Mouse (Mus musculus): Measurements from ENCODE around the gene Il16. TPM values are rescaled to one million over a fixed set of nuclear protein-coding genes. Genes with fewer than 3 reads are reported as not detected.

Gene Il16
- polyA plus RNA-seq, 1 experiment from 2014 or later, result 1.4 TPM

- Histone ChIP-seq H3K4me1 (ENCODE audit: control insufficient read depth, insufficient read depth, low read length) (no peaks in the 10 kb centered on the region), H3K9me3 (ENCODE audit: control insufficient read depth, low read length) (no peaks in the 10 kb centered on the region), H3K4me2 (ENCODE audit: low read depth) (no peak overlapping the region), H3K36me3 (ENCODE audit: control insufficient read depth, insufficient read depth, low read length) (no peaks in the 10 kb centered on the region), H3K4me3 (ENCODE audit: low read depth, low read length) (no peak overlapping the region), H3K27ac (ENCODE audit: low read depth, low read length) (no peak overlapping the region), H3K9ac (ENCODE audit: low read length) (no peak overlapping the region), H3K27me3 (ENCODE audit: control insufficient read depth, insufficient read depth, low read length) (no peaks in the 10 kb centered on the region)
- WGBS, result 93% methylated on average over 11 of the region's 11 CpGs
- no peak for DNase-seq (ENCODE audit: low spot score)
- ATAC-seq (ENCODE audit: insufficient read depth, low FRiP score, low TSS enrichment), result no peak
These were observed 85.2 kb downstream of the Il16 start for GRCm38 (mm10) chr7:83660273-83660691.

- DNase-seq (ENCODE audit: low spot score) (no peak), ATAC-seq (ENCODE audit: insufficient read depth, low FRiP score, low TSS enrichment) (no peak)
- Histone ChIP-seq H3K36me3 (ENCODE audit: control insufficient read depth, insufficient read depth, low read length) (no peaks in the 10 kb centered on the region), H3K9ac (ENCODE audit: low read length) (no peak overlapping the region), H3K4me3 (ENCODE audit: low read depth, low read length) (no peak overlapping the region), H3K9me3 (ENCODE audit: control insufficient read depth, low read length) (no peaks in the 10 kb centered on the region), H3K4me2 (ENCODE audit: low read depth) (no peak overlapping the region), H3K4me1 (ENCODE audit: control insufficient read depth, insufficient read depth, low read length) (no peaks in the 10 kb centered on the region), H3K27me3 (ENCODE audit: control insufficient read depth, insufficient read depth, low read length) (no peaks in the 10 kb centered on the region), H3K27ac (ENCODE audit: low read depth, low read length) (no peak overlapping the region)
- 86% methylated on average over 9 of the region's 9 CpGs for WGBS
These were observed 86.1 kb downstream of the Il16 start for GRCm38 (mm10) chr7:83659159-83660065.

DNA sequence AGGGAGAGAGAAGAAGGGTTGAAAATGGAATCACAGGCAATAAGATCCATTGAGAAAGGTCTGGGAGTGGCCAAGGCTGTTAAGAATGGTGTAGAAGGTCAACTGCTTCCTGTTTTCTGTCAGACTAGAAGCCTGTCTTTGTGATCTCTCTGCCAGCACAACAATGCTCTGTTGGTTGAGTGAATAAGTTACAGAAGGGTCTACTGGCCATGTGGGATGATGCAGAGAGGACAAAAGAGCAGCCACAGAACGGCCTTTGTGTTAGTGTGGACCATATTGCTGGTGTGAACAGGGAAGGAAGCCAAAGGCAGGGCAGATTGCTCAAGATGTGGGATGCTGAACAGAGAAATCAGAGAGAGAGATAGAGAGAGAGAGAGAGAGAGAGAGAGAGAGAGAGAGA, 86.8 kb downstream of the Il16 start:
- Histone ChIP-seq H3K4me3 (ENCODE audit: low read depth, low read length) (no peak overlapping the region), H3K4me1 (ENCODE audit: control insufficient read depth, insufficient read depth, low read length) (no peaks in the 10 kb centered on the region), H3K27ac (ENCODE audit: low read depth, low read length) (no peak overlapping the region), H3K36me3 (ENCODE audit: control insufficient read depth, insufficient read depth, low read length) (no peaks in the 10 kb centered on the region), H3K9ac (ENCODE audit: low read length) (no peak overlapping the region), H3K27me3 (ENCODE audit: control insufficient read depth, insufficient read depth, low read length) (no peaks in the 10 kb centered on the region), H3K9me3 (ENCODE audit: control insufficient read depth, low read length) (no peaks in the 10 kb centered on the region), H3K4me2 (ENCODE audit: low read depth) (no peak overlapping the region)
- ATAC-seq (ENCODE audit: insufficient read depth, low FRiP score, low TSS enrichment), result no peak
- no peak for DNase-seq (ENCODE audit: low spot score)
- 67% methylated on average over 1 of the region's 1 CpGs for WGBS

DNA sequence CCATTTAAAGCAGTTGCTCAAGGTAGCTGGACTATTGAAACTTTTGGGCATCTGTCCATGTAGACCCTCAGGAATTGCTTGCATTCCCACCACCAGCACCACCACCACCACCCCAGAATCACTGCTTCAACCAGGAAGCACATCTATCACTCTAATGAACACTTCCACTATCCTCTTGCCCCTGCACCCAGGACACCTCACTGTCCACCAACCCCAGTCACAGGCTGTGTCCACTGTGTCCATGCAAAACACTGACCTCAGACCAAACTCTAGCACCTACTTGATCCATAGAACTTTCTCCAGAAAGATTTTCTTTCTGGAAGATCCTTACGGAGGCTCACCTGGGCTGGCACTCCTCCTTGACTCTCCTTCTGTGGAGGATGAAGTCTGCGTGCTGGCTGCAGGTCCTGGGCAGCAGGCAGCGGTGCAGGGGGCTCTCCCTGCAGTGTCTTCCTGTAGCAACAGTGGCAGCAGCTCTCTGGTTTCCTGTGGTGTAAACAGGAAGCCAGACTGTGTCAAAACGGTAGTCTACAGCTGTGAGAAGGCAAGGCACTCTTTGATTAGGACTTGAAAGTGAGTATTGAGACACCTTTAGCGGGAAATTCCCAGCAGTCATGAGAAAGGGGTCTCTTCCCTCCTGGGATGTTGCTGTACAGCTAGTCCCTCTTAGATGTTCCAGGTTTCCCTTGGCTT, 90.4 kb downstream of the Il16 start:
- DNase-seq (ENCODE audit: low spot score), result no peak
- WGBS, result 57% methylated on average over 5 of the region's 5 CpGs
- H3K27ac ChIP-seq (ENCODE audit: low read depth, low read length), result no peak overlapping the region
- no peaks in the 10 kb centered on the region for H3K4me1 ChIP-seq (ENCODE audit: control insufficient read depth, insufficient read depth, low read length)
- H3K27me3 ChIP-seq (ENCODE audit: control insufficient read depth, insufficient read depth, low read length), result no peaks in the 10 kb centered on the region
- H3K4me3 ChIP-seq (ENCODE audit: low read depth, low read length), result no peak overlapping the region
- H3K4me2 ChIP-seq (ENCODE audit: low read depth), result no peak overlapping the region
- H3K9me3 ChIP-seq (ENCODE audit: control insufficient read depth, low read length), result no peaks in the 10 kb centered on the region
- ATAC-seq (ENCODE audit: insufficient read depth, low FRiP score, low TSS enrichment), result no peak
- no peaks in the 10 kb centered on the region for H3K36me3 ChIP-seq (ENCODE audit: control insufficient read depth, insufficient read depth, low read length)
- H3K9ac ChIP-seq (ENCODE audit: low read length), result no peak overlapping the region

- no peaks in the 10 kb centered on the region for H3K9me3 ChIP-seq (ENCODE audit: control insufficient read depth, low read length)
- ATAC-seq (ENCODE audit: insufficient read depth, low FRiP score, low TSS enrichment), result no peak
- no peak overlapping the region for H3K27ac ChIP-seq (ENCODE audit: low read depth, low read length)
- WGBS, result 81% methylated on average over 2 of the region's 2 CpGs
- H3K36me3 ChIP-seq (ENCODE audit: control insufficient read depth, insufficient read depth, low read length), result no peaks in the 10 kb centered on the region
- no peak overlapping the region for H3K4me2 ChIP-seq (ENCODE audit: low read depth)
- H3K27me3 ChIP-seq (ENCODE audit: control insufficient read depth, insufficient read depth, low read length), result no peaks in the 10 kb centered on the region
- no peaks in the 10 kb centered on the region for H3K4me1 ChIP-seq (ENCODE audit: control insufficient read depth, insufficient read depth, low read length)
- no peak overlapping the region for H3K4me3 ChIP-seq (ENCODE audit: low read depth, low read length)
- no peak for DNase-seq (ENCODE audit: low spot score)
- H3K9ac ChIP-seq (ENCODE audit: low read length), result no peak overlapping the region
These were observed 91.3 kb downstream of the Il16 start for GRCm38 (mm10) chr7:83654196-83654595.

DNA sequence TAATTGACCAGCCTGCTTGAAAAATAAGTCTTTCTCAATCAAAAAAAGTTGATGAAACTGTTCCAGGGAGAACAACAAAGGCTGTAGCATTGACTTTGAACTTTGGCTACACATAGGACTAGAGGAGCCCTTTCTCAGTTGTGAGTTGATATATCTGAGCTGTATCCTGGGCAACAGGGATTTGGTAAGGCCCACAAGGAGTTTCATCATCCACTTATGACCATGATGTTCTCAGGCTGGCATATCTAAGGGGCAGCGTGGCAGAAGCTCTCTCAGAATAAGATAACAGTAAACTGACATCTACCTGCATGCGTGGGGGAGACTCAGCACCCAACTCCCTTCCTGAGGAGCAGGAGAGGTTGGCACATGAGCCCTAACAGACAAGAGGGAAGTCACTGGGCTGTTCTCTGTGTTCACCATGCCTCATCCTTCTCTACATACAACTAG, 91.9 kb downstream of the Il16 start:
- WGBS, result 85% methylated on average over 2 of the region's 2 CpGs
- Histone ChIP-seq H3K27ac (ENCODE audit: low read depth, low read length) (no peak overlapping the region), H3K9ac (ENCODE audit: low read length) (no peak overlapping the region), H3K4me1 (ENCODE audit: control insufficient read depth, insufficient read depth, low read length) (no peaks in the 10 kb centered on the region), H3K4me3 (ENCODE audit: low read depth, low read length) (no peak overlapping the region), H3K36me3 (ENCODE audit: control insufficient read depth, insufficient read depth, low read length) (no peaks in the 10 kb centered on the region), H3K9me3 (ENCODE audit: control insufficient read depth, low read length) (no peaks in the 10 kb centered on the region), H3K27me3 (ENCODE audit: control insufficient read depth, insufficient read depth, low read length) (no peaks in the 10 kb centered on the region), H3K4me2 (ENCODE audit: low read depth) (no peak overlapping the region)
- ATAC-seq (ENCODE audit: insufficient read depth, low FRiP score, low TSS enrichment) (no peak), DNase-seq (ENCODE audit: low spot score) (no peak)

DNA sequence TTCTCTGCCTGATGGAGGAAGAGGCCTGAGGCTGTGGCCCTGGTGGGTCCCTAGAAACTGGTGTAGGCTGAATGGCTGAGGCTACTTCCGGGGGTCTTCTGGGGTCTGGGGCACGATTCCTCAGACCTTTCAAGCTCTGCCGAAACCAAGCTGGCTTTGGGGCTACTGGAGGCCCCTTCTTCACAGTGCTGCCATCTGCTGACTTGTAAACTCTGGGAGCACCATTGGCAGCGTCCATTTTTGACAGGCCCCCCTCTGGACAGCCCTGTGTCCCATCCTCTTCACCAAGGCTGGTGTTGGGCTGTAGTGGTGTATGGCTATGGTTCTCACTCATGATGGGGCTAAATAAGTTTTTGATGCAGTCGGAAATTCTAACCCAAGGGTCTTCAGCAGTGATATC, 93.0 kb downstream of the Il16 start:
- no peaks in the 10 kb centered on the region for H3K9me3 ChIP-seq (ENCODE audit: control insufficient read depth, low read length)
- no peaks in the 10 kb centered on the region for H3K27me3 ChIP-seq (ENCODE audit: control insufficient read depth, insufficient read depth, low read length)
- H3K4me3 ChIP-seq (ENCODE audit: low read depth, low read length), result no peak overlapping the region
- H3K27ac ChIP-seq (ENCODE audit: low read depth, low read length), result no peak overlapping the region
- H3K9ac ChIP-seq (ENCODE audit: low read length), result no peak overlapping the region
- WGBS, result 72% methylated on average over 5 of the region's 5 CpGs
- ATAC-seq (ENCODE audit: insufficient read depth, low FRiP score, low TSS enrichment) (no peak), DNase-seq (ENCODE audit: low spot score) (no peak)
- no peaks in the 10 kb centered on the region for H3K4me1 ChIP-seq (ENCODE audit: control insufficient read depth, insufficient read depth, low read length)
- H3K36me3 ChIP-seq (ENCODE audit: control insufficient read depth, insufficient read depth, low read length), result no peaks in the 10 kb centered on the region
- no peak overlapping the region for H3K4me2 ChIP-seq (ENCODE audit: low read depth)

- Histone ChIP-seq H3K4me2 (ENCODE audit: low read depth) (no peak overlapping the region), H3K27me3 (ENCODE audit: control insufficient read depth, insufficient read depth, low read length) (no peaks in the 10 kb centered on the region), H3K9ac (ENCODE audit: low read length) (no peak overlapping the region), H3K27ac (ENCODE audit: low read depth, low read length) (no peak overlapping the region), H3K4me3 (ENCODE audit: low read depth, low read length) (no peak overlapping the region), H3K9me3 (ENCODE audit: control insufficient read depth, low read length) (no peaks in the 10 kb centered on the region), H3K4me1 (ENCODE audit: control insufficient read depth, insufficient read depth, low read length) (no peaks in the 10 kb centered on the region), H3K36me3 (ENCODE audit: control insufficient read depth, insufficient read depth, low read length) (no peaks in the 10 kb centered on the region)
- ATAC-seq (ENCODE audit: insufficient read depth, low FRiP score, low TSS enrichment) (no peak), DNase-seq (ENCODE audit: low spot score) (no peak)
- WGBS, result 93% methylated on average over 5 of the region's 5 CpGs
These were observed 94.9 kb downstream of the Il16 start for GRCm38 (mm10) chr7:83650638-83651037.

GRCm38 (mm10) chr7:83648807-83649206, 96.7 kb downstream of the Il16 start:
- Histone ChIP-seq H3K9ac (ENCODE audit: low read length) (no peak overlapping the region), H3K4me2 (ENCODE audit: low read depth) (no peak overlapping the region)

More at GRCm38 (mm10) chr7:83648807-83649206, 96.7 kb downstream of the Il16 start:
- Histone ChIP-seq H3K4me3 (ENCODE audit: low read depth, low read length) (no peak overlapping the region), H3K27me3 (ENCODE audit: control insufficient read depth, insufficient read depth, low read length) (no peaks in the 10 kb centered on the region), H3K27ac (ENCODE audit: low read depth, low read length) (no peak overlapping the region), H3K9me3 (ENCODE audit: control insufficient read depth, low read length) (no peaks in the 10 kb centered on the region), H3K36me3 (ENCODE audit: control insufficient read depth, insufficient read depth, low read length) (no peaks in the 10 kb centered on the region), H3K4me1 (ENCODE audit: control insufficient read depth, insufficient read depth, low read length) (no peaks in the 10 kb centered on the region)
- 78% methylated on average over 7 of the region's 7 CpGs for WGBS
- ATAC-seq (ENCODE audit: insufficient read depth, low FRiP score, low TSS enrichment), result no peak
- DNase-seq (ENCODE audit: low spot score), result no peak
